Mouse (Mus musculus): ENCODE measurements around the gene Fut2.

GRCm38 (mm10) chr7:45681046-45681736 lies 15.0 kb upstream of the Fut2 start:
- TF ChIP-seq HCFC1 (IDR thresholded peaks at IDR 0.05; ENCODE audit: borderline replicate concordance, insufficient read depth, low read length) = no peak
- no peak for TF ChIP-seq ZNF384 (IDR thresholded peaks at IDR 0.05; ENCODE audit: low read depth, low read length)
- no peak for TF ChIP-seq MAFK (IDR thresholded peaks at IDR 0.05; ENCODE audit: insufficient read depth, low read depth, low read length)
- no peak for TF ChIP-seq ZC3H11A (IDR thresholded peaks at IDR 0.05; ENCODE audit: borderline replicate concordance, low read depth, low read length)
- no peak for TF ChIP-seq CHD2 (IDR thresholded peaks at IDR 0.05; ENCODE audit: low read depth, low read length)
